Mouse (Mus musculus) retina, embryonic 14.5 days (tissue): Measurements from ENCODE around the gene Mtmr11.
"Not testable (repeated sequence)": the region's sequence is repeated elsewhere in the genome, so short reads cannot be mapped to it uniquely, and the experiment has no call there.

Experiments
- DNase-seq: peaks from one replicate; pipeline ENCODE4 v3.0.0-alpha.2; 2015; ENCODE audit warnings: low spot score

The Mtmr11 gene

DNA sequence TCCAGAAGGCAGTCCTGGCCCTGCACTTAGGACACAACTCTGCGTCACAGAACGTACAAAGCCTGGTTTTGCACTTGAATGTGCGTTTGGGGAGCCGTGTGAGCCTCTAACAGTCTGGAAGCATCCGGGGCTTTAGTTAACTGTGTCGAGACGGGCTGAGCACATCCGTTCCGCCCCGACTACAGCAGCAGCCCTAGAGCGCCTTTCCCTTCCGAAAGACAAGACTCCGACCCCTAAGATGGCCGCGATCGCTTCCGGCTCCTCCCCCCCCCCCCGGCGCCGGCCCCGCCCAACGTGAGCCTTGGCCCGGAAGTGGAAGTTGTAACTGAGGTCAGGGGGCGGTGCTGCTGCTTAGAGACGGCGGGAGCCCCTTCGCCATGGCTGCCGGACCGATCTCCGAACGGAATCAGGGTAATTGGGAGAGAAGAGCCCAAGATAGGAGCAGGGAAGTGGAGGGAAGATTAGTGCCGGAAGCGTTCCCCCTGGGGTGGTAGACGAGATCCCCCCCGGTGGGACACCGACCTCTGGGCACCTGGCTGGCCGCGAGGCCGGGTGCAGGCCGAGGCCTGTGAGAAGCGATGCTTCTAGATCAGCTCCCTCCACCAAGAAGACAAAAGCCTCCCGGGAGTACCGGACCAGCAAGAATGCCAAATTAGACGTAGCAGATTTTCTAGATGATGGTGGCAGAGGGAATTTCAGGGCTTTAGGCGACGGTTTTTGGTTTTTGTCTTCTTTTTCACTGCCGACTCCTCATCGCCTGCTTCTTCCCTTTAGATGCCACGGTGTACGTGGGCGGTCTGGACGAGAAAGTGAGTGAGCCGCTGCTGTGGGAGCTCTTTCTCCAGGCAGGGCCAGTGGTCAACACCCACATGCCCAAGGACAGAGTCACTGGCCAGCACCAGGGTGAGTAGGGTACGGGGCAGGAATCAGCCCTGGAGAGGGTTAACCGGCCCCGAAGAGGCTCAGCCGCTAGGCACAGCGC is 10.7 kb downstream of the Mtmr11 start, which contains the start of gene Sf3b4:
Gene Sf3b4, plus strand, starts transcription at position 136 of the 982 bp plus-strand sequence.
- DNase-seq, result peak; percentile 92

DNA sequence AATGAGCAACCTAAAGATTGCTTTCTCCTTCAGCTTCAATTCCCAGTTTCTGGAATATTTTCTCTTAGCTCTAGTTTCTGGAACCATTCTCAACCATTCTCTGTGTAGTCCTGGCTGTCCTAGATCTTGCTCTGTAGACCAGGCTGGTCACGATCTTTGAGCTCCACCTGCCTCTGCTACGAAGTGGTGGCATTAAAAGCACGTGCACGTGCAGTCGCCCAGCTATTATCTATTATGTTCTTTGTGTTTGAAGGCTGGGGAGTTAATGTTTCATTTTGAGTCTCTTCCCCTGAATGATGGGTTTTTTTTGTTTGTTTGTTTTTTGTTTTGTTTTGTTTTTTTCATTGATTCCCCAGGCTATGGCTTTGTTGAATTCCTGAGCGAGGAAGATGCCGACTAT is 11.4 kb downstream of the Mtmr11 start:
- DNase-seq, result no peak

DNA sequence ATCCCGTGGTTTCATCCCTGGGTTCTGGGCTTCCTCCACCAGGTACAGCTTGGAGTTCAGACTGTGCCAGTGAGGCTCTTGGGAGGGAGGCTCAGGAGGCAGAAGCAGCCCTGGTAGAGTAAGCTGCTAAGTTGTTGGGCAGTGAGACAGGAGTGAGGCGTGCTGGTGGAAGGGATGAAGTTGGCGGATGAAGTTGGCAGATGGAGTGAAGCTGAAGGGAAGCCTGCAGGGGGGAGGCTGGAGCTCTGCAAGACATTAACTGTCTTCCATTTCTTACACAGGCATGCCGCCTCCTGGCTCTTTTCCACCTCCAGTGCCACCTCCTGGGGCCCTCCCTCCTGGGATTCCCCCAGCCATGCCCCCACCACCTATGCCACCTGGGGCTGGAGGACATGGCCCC is 12.2 kb downstream of the Mtmr11 start:
- not testable (repeated sequence) for DNase-seq

DNA sequence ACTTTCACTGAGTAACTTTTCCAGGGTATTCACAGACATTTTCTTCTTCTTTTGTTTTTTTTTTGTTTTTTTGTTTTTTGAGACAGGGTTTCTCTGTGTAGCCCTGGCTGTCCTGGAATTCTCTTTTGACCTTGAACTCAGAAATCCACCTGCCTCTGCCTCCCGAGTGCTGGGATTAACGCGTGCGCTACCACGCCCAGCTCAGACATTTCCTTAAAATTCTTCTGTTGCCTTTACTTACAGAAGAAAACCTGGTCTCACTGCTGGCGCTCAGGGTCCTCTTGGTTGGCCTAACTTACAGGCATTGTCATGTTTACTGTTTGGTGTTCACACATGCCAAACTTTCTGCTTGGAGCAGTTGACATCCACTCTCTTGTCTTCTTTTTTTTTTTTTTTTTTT is 13.4 kb downstream of the Mtmr11 start:
- no peak for DNase-seq

DNA sequence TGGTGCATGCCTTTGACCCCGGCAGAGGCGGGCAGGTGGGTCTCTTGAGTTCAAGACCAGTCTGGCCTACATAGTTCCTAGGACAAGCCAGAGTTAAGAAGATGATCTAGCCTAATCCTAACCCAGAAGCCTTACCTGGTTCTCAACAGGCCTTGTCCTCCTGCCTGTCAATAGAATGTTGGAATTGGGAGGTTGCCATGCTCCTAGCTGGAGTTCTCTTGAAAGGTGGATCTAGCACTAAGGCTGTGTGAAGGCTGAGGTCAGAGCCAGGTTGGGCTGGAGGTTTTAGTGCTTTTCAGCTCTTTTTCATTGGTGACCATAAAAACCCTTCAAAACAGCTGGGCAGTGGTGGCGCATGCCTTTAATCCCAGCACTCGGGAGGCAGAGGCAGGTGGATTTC is 16.6 kb downstream of the Mtmr11 start:
- no peak for DNase-seq

DNA sequence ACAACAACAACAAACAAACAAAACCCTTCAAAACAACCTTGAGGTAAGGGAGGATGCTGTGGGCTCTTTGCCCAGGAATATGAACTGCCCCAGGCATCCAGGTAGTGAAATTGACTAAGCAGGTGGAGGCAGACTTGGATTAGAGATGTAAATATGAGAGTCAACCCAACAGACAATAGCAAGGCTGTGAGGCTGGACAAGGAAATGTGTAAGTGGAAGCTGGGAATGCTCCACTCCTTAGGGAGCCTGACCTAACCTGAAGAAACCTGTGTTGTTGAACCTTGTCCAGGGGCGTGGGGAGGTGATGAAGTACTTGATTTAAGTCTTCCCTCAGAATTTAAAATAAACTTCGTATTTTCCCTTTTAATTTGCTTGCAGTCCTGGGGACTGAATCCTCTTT is 17.1 kb downstream of the Mtmr11 start:
- DNase-seq, result no peak

DNA sequence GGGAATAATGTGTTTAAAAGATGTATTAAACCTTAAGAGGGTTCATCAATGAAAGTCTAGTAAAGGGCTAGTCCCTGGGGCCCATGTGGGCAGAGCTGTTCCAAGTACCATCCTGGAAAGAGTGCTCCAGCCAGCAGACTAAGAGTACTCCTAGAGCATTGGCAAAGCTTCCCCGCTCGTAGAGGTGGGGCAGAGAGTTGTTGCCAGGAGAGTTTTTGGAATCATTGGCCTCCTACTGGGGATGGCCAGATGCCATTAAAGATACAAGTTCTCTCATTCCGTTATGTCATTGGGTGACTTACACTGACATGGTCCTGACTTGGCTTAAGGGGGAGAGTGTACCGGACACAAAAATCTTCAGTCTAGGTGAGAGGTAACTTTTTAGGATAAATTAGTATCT is 17.7 kb downstream of the Mtmr11 start:
- DNase-seq, result no peak

DNA sequence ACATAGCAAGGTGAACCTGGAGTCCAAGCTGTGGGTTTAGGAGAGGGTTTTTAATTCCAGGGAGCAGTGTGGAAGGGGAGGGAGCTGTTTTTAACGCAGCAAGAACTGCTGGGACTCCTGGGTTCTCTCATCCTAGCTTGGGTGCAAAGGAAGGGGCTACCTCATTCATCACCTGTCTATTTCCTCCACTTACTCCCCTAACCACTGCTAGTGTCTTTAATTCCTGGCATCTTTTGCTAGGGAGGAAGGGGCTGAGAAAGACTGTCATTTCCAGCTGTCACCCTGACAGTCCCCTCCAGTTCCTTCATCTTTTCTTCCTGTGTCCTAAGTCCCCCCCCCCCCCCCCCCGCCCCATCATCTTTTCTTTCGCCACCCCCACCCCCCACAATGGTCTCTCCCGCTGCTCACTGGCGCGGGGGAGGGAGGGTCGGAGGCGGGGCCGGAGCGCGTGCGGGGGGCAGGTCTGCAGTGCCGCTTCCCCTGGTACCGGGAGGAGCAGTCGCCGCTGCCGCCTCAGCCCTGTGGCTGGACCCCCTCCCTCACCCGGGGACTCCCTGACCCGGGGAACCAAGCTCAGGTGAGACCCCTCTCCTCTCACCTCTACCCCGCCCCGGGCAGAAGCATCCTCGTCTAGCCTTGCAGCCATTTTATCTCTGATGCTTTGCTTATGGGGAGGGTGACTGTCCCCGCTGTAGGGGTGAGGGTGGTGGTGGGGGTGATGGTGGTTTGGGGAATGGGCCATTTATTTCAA is 19.1 kb downstream of the Mtmr11 start, which contains the start of gene Sv2a:
Gene Sv2a, plus strand, starts transcription at position 425 of the 751 bp plus-strand sequence.
- DNase-seq, result peak; percentile 50

DNA sequence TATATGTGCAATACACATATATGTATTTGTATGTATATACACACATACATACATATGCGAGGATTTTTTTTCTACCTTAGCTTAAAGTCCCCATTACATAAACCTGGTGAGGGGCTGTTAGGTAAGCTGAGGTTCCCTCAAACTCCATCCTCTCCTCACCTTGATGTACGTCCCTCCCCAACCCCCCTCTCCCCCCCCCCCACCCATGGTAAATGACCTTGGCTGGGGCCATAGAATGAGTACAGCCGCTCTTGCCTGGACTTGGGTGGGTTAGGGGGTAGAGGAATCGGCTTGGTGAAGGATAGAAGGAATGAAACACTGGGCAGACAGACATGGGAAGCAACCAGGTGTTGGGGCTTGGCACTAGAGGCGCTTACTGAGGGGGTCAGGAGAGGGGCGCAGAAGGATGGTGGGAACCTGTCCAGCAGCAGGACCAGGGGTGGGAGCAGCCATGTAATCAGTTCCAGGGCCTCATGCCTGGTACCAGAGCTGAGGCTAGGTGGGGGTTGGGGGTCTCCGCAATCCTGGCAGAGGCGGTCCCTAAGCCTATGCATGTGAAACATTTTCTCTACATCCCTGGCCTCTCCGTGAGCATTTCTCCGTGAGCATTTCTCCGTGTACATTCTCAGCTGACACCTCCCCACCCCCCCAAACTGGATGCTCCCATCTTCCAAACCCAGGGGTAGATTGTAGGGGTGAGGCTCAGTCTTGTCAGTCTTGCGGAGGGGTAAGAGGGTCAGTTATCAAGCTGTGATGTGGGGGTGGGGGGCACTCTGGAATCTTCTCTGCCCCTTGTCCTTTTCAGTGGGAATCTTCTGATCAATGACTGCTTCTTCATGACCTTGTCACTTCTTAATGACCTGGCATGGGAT is 19.9 kb downstream of the Mtmr11 start:
- peak; percentile 20 for DNase-seq

DNA sequence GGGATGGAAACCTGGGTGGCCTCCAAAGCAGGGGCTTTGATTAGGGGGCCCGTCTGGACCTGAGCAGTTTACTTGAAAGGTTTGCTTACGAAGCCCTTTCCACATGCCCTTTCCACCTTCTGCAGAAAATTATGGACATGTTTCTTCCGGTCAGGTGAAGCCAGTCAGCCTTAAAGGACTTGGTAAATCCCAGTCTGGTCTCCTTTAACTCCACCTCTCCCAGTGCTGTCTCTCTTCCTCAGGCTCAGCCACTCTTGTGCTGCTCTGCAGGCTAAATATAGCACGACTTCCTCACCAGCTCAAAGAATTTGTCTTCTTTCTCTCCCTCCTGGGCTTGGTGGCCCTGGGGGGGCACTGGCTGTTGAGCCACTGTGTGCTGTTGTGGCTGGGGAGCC is 20.6 kb downstream of the Mtmr11 start:
- DNase-seq, result peak; percentile 16

DNA sequence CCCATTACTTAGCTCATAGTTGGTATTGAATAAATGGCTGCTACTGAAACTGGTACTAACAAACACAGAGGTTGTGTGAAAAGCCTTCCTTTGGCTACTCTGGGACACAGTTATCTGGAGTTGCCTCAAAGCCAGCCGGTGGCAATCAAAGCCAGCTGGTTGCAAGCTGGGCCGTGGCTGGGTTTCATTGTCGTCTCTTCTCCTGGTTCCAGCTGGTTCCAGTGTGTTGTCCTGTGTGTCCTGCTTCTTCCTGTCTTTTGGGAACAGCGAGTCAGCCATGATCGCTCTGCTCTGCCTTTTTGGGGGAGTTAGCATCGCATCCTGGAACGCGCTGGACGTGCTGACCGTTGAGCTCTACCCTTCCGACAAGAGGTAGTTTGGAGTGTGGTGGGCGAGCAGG is 31.2 kb downstream of the Mtmr11 start:
- DNase-seq, result no peak

DNA sequence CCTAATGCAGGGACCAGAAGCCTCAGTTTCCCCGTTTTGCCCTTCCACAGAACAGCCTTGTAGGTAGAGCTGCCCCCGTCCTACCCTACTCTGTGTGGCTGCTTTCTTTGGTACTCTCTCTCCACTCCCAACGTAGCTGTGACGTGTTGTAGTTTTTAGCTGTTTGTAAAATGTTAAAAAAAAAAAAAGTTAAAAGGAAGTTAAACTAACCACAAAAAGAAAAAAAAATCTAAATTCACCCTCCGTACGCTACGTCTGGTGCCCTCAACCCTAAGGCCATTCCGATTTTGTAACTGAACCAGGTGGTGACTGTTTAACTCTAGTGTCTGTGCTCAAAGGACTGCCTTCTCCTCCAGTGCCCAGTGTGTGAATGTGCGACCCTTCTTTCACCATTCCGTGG is 33.2 kb downstream of the Mtmr11 start:
- no peak for DNase-seq

DNA sequence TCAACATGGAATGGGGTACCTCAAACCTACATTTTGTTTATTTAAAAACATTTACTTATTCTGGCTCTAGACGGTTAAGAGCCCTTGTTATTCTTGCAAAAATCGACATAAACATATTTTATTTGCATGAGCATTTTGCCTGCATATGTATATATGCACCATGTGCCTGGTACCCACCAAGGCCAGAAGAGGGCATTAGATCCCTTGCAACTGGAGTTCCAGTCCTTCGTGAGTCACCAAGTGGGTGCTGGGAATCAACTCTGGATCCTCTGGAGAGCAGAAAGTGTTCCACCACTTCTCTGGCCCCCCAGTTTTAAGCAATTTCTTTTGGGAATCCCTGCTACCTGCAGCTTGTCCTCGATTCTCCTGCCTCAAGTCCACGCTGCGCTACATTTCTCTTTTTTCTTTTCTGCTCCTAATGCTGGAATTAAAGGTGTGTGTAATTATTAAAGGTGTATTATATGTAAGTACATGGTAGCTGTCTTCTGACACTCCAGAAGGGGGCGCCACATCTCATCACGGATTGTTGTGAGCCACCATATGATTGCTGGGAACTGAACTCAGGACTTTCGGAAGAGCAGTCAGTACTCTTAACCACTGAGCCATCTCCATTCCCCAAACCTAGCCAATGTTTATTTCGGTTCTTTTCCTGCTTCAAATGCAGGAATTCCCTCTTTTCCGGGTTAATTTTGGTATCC is 34.0 kb downstream of the Mtmr11 start:
- DNase-seq, result no peak

DNA sequence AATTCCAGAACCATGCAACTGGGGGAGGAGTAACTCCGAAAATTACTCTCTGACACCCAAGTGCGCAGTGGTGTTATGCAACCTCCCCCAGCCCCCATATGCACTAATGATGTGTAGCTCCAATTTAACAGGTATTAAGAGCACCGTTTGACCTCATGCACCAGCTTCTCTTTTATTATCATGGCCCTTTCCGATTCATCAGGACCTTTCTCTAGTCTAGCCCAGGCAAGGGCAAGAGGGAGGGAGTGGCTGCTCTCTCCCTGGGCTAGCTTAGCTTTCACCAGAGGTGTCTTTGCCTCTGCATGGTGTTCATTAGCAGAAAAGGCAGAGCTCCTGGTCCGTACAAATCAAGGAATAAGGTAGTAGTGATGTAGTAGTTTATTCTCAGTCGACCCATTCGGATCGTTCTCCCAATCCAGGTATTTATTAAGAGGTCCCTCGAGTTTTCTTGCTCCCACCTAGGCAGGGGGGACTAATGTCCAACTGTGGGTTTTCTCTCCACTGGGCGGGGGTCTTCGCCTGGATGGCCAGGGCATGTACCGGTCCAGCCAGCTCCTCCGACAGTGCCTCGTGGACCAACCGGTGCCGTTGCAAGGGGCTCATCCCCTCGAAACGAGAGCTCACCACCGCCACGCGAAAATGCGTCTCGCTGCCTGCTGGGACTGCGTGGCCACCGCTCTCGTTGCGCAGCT is 34.8 kb downstream of the Mtmr11 start:
- DNase-seq, result no peak

DNA sequence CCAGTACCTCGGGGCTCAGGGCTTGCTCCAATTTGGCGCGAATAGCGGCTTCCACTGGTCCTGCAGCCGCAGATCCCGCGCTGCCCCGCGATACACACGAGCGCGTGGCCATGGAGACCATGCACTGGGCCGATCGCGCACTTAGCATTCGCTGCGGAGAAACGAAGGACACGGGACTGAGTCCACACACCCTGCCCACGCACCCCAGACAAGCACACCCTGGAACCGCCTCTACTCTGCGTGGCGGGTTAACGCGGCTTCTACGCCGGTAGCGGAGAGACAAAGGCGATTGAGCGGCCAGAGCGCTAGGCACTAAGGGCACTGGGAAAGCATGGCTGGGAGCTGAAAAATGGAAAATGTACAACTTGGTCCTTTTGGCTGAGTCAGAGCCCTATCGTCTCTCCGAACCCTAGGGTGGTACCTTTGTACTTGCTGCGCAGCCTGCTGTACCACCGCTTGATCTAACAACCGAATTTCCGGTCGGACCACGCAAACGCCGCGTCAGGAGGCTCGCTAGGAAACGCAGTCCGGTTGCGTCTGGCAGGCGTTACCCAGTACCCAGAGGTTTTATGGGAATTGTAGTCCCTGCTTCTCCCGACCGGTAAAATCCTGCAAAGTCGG is 35.4 kb downstream of the Mtmr11 start:
- DNase-seq, result peak; percentile 88

DNA sequence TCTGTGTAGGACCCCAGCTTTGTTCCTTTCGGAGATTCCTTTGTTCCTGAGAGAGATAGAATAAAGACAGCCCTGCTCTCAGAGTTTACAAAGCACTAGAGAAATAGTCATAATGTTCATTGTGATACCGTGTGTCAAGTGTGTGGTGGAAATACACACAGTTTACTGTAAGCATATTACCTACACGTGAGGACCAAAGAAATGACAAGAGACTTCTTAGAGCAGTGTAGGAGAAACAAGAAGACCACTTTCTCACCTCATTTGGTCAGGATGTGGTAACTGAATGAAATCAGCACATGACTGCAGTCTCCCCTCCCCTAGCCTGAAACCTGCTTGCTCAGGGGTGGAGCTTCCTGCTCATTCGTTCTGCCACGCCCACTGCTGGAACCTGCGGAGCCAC is 36.4 kb downstream of the Mtmr11 start:
- DNase-seq, result peak; percentile 5

DNA sequence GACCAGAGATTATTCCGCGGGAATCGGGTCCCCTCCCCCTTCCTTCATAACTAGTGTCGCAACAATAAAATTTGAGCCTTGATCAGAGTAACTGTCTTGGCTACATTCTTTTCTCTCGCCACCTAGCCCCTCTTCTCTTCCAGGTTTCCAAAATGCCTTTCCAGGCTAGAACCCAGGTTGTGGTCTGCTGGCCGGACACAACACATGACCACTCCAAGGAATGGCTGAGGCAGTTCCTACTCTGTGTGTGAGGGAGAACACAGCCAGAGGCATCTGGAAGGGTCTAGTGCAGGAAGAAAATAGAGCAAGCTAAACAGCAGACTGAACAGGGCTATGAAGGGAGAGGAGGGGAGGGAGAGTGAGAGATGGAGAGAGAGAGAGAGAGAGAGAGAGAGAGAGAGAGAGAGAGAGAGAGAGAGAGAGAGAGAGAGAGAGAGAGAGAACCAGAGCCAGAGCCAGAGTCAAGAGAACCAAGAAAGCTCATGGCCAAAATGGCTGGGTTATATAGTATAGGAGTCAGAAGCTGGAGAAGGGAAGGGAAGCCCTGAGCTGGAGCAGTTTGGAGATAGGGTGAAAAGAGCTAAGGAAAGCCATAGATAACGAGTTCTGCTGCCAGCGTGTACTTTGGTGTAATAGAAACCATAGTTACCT is 36.9 kb downstream of the Mtmr11 start:
- DNase-seq, result not testable (repeated sequence)

DNA sequence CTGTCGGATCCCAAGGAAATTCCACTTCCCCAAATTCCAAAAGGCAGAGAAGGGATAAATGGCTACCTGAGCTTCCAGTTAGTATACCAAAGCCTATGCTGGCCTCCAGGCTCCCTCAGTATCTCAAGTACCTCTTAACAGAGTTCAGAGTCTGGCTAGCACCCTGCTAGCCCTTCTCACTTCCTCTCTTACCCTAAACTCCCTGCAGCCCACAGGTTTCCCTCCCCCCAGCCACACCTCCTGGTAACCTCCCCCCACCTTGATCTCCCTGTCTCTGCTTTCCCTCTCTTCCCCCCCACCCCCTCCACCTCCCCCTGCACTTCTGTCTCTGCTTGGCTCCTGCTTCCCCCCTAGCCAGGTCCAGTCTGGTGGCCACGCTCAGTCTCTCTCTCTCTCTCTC is 37.9 kb downstream of the Mtmr11 start:
- DNase-seq, result no peak

DNA sequence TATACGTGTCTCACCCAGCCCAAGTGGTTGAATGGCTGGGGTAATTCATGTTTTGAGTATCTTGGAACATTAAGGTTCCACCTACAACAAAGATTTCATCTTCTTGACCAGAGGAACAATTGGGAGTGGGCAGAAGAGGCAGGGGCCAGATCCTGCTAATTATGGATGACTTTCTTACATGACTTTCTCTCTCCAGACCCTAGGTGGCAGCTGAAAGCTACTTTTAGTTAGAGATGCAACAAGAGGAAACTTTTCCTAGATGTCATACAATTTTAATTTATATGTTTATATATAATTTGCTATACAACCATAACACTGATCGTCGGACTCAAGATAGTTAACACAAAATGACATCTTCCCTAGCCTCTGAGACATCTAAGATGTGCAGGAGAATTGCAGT is 46.0 kb downstream of the Mtmr11 start:
- DNase-seq, result no peak

DNA sequence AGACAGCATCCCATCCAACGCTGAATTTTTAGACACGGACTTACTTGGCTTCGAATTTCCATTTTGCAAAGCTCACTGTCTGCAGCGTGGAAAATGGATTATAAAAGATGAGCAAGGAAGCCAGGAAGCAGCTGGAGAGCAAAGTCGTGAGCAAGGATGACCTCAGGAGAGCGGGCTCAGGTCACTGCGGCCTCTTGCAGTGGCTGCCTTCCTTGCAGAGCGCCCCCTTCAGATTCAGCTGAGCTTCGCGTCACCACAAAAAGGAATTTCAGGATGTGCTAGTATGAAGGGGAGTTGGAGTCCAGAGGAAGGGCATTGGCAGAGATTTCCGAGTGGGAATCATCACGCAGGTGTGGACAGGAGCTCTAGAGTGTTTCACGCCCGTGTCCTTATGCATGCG is 47.4 kb downstream of the Mtmr11 start:
- DNase-seq, result peak; percentile 22
